Comparison of ENCODE assay signal across 38 mouse cellular contexts in the genomic region with DNA sequence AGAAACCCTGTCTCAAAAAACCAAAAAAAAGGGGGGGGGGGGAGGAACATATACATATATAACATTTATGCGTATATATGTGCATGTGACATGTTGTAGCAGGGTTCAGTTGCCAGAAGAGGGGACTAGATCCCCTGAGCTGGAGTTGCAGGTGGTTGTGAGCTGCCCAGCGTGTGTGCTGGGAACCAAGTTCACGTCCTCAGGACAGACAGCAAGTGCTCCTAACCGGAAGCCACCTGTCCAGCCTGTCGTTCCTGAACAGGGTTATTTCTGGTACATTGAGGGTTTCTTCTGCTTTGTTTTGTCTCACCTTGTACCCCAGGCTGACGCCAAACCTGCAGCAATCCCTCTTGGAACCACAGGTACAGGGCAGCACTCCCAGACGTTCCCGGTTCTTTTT. TPM values are rescaled to one million over a fixed set of nuclear protein-coding genes. Genes with fewer than 3 reads are reported as not detected.
"Had no signal": no experiment of that assay in that cellular context is flagged by ENCODE, and none has a peak within 500 bp of the region (broad histone marks: within the 10 kb centered on the region; RNA-seq: fewer than 3 reads in every experiment).

No protein-coding gene starts in this region.

- DNase-seq: cerebellum, adult 2 months; cerebellum, adult 8-10 months; cerebellum, adult 9-10 months; cerebellum, adult 9-11 months; cerebellum, postnatal 10 days; cerebellum, postnatal 14 days; cerebellum, postnatal 25 days; cerebellum, postnatal 36 days; embryo, embryonic 11 days; forebrain, postnatal 0 days; gastrocnemius, adult 2 months; gastrocnemius, postnatal 10 days; gastrocnemius, postnatal 14 days; gastrocnemius, postnatal 25 days; gastrocnemius, postnatal 36 days; heart, adult 11 months; heart, adult 18-20 months had no signal

- H3K27me3 ChIP-seq: embryonic facial prominence, embryonic 12.5 days; embryonic facial prominence, embryonic 13.5 days; embryonic facial prominence, embryonic 15.5 days; forebrain, embryonic 12.5 days; forebrain, embryonic 13.5 days; forebrain, embryonic 15.5 days had no signal

- H3K4me3 ChIP-seq: embryonic facial prominence, embryonic 10.5 days; embryonic facial prominence, embryonic 12.5 days; embryonic facial prominence, embryonic 13.5 days; embryonic facial prominence, embryonic 15.5 days; erythroblast, embryonic 14.5 days; forebrain, embryonic 10.5 days; forebrain, embryonic 12.5 days; forebrain, embryonic 13.5 days; forebrain, embryonic 15.5 days; gastrocnemius, adult 2 months had no signal

- ATAC-seq: forebrain, embryonic 13.5 days; forebrain, embryonic 14.5 days; forebrain, embryonic 15.5 days; forebrain, embryonic 16.5 days; forebrain, postnatal 0 days had no signal

- H3K4me2 ChIP-seq: embryonic facial prominence, embryonic 12.5 days; embryonic facial prominence, embryonic 13.5 days; embryonic facial prominence, embryonic 15.5 days; forebrain, embryonic 12.5 days; forebrain, embryonic 13.5 days; forebrain, embryonic 15.5 days had no signal

- H3K27ac ChIP-seq: embryonic facial prominence, embryonic 10.5 days; embryonic facial prominence, embryonic 12.5 days; embryonic facial prominence, embryonic 13.5 days; embryonic facial prominence, embryonic 15.5 days; forebrain, embryonic 10.5 days; forebrain, embryonic 12.5 days; forebrain, embryonic 13.5 days; forebrain, embryonic 15.5 days; gastrocnemius, adult 2 months had no signal

- H3K9ac ChIP-seq: embryonic facial prominence, embryonic 12.5 days; embryonic facial prominence, embryonic 13.5 days; embryonic facial prominence, embryonic 15.5 days; forebrain, embryonic 12.5 days; forebrain, embryonic 13.5 days; forebrain, embryonic 15.5 days; forebrain, postnatal 0 days had no signal

- H3K9me3 ChIP-seq: embryonic facial prominence, embryonic 10.5 days; embryonic facial prominence, embryonic 12.5 days; embryonic facial prominence, embryonic 13.5 days; embryonic facial prominence, embryonic 15.5 days; forebrain, embryonic 10.5 days; forebrain, embryonic 12.5 days; forebrain, embryonic 13.5 days; forebrain, embryonic 15.5 days had no signal

RNA-seq across cellular contexts. Expression of gene AF366264, which starts 48.6 kb away (rescaled TPM):
- total RNA-seq: common myeloid progenitor, adult 5-6 weeks; forebrain, postnatal 0 days; gastrocnemius, adult 18-20 months; gastrocnemius, adult 2 months; gastrocnemius, adult 8-10 months; gastrocnemius, postnatal 10 days; gastrocnemius, postnatal 14 days; gastrocnemius, postnatal 25 days; gastrocnemius, postnatal 36 days; gastrocnemius, postnatal 4 days; granulocyte monocyte progenitor cell, adult 5-6 weeks; heart, adult 18-20 months had no signal
- polyA plus RNA-seq: cerebellum, adult 2 months; cortical plate, adult 2 months; embryonic facial prominence, embryonic 10.5 days; embryonic facial prominence, embryonic 11.5 days; embryonic facial prominence, embryonic 12.5 days; embryonic facial prominence, embryonic 13.5 days; embryonic facial prominence, embryonic 14.5 days; embryonic facial prominence, embryonic 15.5 days; erythroblast, embryonic 14.5 days; forebrain, embryonic 10.5 days; forebrain, embryonic 11.5 days; forebrain, embryonic 12.5 days; forebrain, embryonic 13.5 days; forebrain, embryonic 14.5 days; forebrain, embryonic 15.5 days; forebrain, embryonic 16.5 days; forebrain, postnatal 0 days; frontal cortex, adult 2 months had no signal
